Mouse (Mus musculus): ENCODE results near the gene Ccdc134. TPM values are rescaled to one million over a fixed set of nuclear protein-coding genes. Genes with fewer than 3 reads are reported as not detected.

Ccdc134 gene
- polyA plus RNA-seq, 1 experiment from 2014 or later, result 22.3 TPM

DNA sequence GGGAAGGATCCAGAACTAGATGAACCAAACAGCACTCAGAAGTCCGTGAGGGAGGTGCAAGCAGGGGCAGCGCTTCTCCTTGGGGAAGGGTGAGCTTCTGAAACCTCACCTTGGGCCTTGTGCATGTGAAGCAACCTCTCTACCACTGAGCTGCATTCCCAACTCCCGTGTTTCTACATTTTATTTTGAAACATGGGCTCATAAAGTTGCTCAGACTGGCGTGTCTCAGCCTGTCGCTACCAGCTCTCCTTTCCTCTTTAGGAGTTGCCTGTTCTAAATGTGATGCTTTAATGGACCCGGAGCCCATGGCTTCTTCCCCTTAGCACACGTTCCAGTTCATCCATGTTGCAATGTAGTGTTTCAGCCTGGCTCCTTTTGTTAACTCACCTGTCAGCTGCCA, 24.7 kb downstream of the Ccdc134 start:
- H3K4me2 ChIP-seq (ENCODE audit: low read depth, severe bottlenecking), result no peak overlapping the region
- 81% methylated on average over 7 of the region's 7 CpGs for WGBS
- no peak for DNase-seq (ENCODE audit: low spot score)
- peaks cover 8% of the 10 kb centered on the region for H3K4me1 ChIP-seq (ENCODE audit: control insufficient read depth, insufficient read depth, low read length)
- no peaks in the 10 kb centered on the region for H3K27me3 ChIP-seq (ENCODE audit: control insufficient read depth, insufficient read depth, low read length)
- no peaks in the 10 kb centered on the region for H3K9me3 ChIP-seq (ENCODE audit: control insufficient read depth, low read length)
- no peak overlapping the region for H3K9ac ChIP-seq (ENCODE audit: low read length)
- H3K36me3 ChIP-seq (ENCODE audit: control insufficient read depth, insufficient read depth, low read length), result no peaks in the 10 kb centered on the region
- ATAC-seq (ENCODE audit: insufficient number of reproducible peaks, low FRiP score, low TSS enrichment, low read depth), result no peak
- no peak overlapping the region for H3K4me3 ChIP-seq (ENCODE audit: low read depth, low read length)
- no peak overlapping the region for H3K27ac ChIP-seq (replicated peaks; ENCODE audit: low read depth, low read length)

DNA sequence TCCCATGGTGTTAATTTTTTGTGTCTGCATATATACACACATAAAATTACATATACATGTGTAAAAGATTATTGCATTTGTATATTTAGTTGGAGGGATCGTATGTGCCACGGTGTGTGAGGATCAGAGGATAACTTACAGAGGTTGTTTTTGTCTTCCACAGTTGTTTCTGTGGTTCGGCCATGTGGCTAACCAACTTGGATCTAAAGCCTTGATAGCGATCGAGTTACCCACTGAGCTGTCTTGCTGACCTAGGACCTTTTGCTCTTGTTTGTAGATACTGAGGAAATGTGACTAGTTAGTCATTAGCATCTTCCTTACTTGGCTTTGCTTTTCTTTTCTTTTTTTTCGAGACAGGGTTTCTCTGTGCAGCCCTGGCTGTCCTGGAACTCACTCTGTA, 28.6 kb downstream of the Ccdc134 start:
- Histone ChIP-seq H3K27me3 (ENCODE audit: control insufficient read depth, insufficient read depth, low read length) (no peaks in the 10 kb centered on the region), H3K4me3 (ENCODE audit: low read depth, low read length) (no peak overlapping the region), H3K36me3 (ENCODE audit: control insufficient read depth, insufficient read depth, low read length) (no peaks in the 10 kb centered on the region), H3K9ac (ENCODE audit: low read length) (no peak overlapping the region), H3K4me1 (ENCODE audit: control insufficient read depth, insufficient read depth, low read length) (peaks cover 9% of the 10 kb centered on the region; the same call in 1 of the 2 replicates), H3K9me3 (ENCODE audit: control insufficient read depth, low read length) (no peaks in the 10 kb centered on the region), H3K4me2 (ENCODE audit: low read depth, severe bottlenecking) (no peak overlapping the region), H3K27ac (replicated peaks; ENCODE audit: low read depth, low read length) (no peak overlapping the region)
- no peak for DNase-seq (ENCODE audit: low spot score)
- no peak for ATAC-seq (ENCODE audit: insufficient number of reproducible peaks, low FRiP score, low TSS enrichment, low read depth)
- WGBS, result 93% methylated on average over 6 of the region's 6 CpGs

DNA sequence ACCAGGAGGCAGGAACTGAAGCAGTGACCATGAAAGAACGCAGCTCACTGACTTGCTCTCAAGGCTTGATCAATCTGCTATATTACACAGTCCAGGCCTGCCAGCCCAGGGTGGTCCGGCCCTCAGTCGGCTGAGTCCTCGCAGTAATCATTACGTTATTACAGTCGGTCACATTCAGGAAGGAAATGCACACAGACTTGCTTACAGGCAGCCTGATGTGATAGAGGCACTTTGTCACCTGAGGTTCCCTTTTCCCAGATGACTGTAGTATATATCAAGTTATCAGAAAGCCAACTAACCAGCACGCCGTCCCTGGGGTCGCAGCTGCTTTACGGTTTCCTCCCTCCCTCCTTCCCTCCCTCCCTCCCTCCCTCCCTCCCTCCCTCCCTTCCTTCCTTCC, 29.2 kb downstream of the Ccdc134 start:
- no peak overlapping the region for H3K27ac ChIP-seq (replicated peaks; ENCODE audit: low read depth, low read length)
- DNase-seq (ENCODE audit: low spot score), result no peak
- H3K9me3 ChIP-seq (ENCODE audit: control insufficient read depth, low read length), result no peaks in the 10 kb centered on the region
- 82% methylated on average over 10 of the region's 10 CpGs for WGBS
- peaks cover 13% of the 10 kb centered on the region; the same call in 1 of the 2 replicates for H3K4me1 ChIP-seq (ENCODE audit: control insufficient read depth, insufficient read depth, low read length)
- ATAC-seq (ENCODE audit: insufficient number of reproducible peaks, low FRiP score, low TSS enrichment, low read depth), result no peak
- H3K27me3 ChIP-seq (ENCODE audit: control insufficient read depth, insufficient read depth, low read length), result no peaks in the 10 kb centered on the region
- H3K36me3 ChIP-seq (ENCODE audit: control insufficient read depth, insufficient read depth, low read length), result no peaks in the 10 kb centered on the region
- no peak overlapping the region for H3K9ac ChIP-seq (ENCODE audit: low read length)
- no peak overlapping the region for H3K4me2 ChIP-seq (ENCODE audit: low read depth, severe bottlenecking)
- H3K4me3 ChIP-seq (ENCODE audit: low read depth, low read length), result no peak overlapping the region

DNA sequence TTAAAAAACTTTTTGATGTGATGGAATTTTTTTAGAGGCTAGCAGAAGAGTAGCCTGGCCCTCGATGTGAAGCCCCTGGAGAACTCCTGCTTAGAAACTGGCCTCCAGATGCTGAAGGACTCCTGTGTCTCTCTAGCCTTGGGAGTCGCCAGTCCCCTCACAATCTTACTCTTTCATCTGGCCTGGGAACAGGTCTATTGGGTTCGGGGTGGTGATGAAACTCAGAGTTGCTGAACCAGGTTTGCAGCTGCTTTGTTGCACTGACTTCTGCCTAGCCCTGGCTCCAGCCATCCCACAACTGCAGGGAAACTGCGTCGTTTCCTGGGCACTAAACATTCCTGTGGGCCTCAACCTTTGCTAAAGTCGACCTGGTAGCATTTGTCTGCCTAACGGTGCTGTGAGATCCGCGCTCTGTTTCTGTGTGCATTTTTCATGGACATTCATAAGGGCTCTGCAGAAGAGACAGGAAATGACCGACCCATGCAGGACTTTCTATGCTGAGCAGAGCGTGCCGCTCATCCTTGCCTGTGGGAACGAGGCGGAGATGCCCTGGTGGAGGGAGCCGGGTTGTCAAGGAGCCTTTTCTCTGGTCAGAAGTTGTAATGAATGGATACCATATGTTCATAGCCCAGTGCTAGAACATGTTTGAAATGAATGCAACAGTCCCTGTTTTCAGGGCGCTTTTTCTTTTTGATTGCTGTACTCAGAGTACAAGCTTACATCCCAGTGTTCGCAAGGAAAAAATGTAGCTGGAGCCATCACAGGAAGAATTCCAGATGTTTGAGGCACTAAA, 30.7 kb downstream of the Ccdc134 start:
- no peak for ATAC-seq (ENCODE audit: insufficient number of reproducible peaks, low FRiP score, low TSS enrichment, low read depth)
- no peak overlapping the region for H3K4me2 ChIP-seq (ENCODE audit: low read depth, severe bottlenecking)
- H3K36me3 ChIP-seq (ENCODE audit: control insufficient read depth, insufficient read depth, low read length), result no peaks in the 10 kb centered on the region
- no peak for DNase-seq (ENCODE audit: low spot score)
- H3K27me3 ChIP-seq (ENCODE audit: control insufficient read depth, insufficient read depth, low read length), result no peaks in the 10 kb centered on the region
- H3K9me3 ChIP-seq (ENCODE audit: control insufficient read depth, low read length), result no peaks in the 10 kb centered on the region
- 55% methylated on average over 17 of the region's 17 CpGs for WGBS
- H3K4me1 ChIP-seq (ENCODE audit: control insufficient read depth, insufficient read depth, low read length), result peaks cover 10% of the 10 kb centered on the region; the same call in 1 of the 2 replicates
- H3K9ac ChIP-seq (ENCODE audit: low read length), result 0 out of 2 replicates have a peak overlapping the region, but pooled peaks have one; percentile 14
- H3K27ac ChIP-seq (replicated peaks; ENCODE audit: low read depth, low read length), result no peak overlapping the region; the same call in 1 of the 2 replicates
- no peak overlapping the region for H3K4me3 ChIP-seq (ENCODE audit: low read depth, low read length)

DNA sequence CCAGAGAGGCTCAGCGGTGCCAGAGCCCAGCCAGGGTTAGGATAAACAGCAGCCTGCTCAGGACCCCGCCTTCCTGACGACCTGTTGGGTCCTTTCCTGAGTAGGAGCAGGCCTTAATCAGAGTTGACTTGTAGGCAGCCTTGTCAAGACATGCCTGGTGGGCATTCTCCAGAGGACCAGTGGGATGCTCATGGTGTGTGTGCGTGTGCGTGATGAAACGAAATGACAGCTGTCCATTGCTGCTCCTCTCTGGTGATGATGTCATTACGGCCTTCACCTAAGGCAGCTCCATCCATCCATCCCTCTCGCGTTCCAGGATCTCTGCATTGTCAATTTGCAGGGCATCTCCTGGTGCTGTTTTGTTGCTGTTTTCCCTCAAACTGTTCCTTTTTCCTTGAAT, 31.7 kb downstream of the Ccdc134 start:
- no peak overlapping the region for H3K4me3 ChIP-seq (ENCODE audit: low read depth, low read length)
- no peak overlapping the region for H3K27ac ChIP-seq (replicated peaks; ENCODE audit: low read depth, low read length)
- no peaks in the 10 kb centered on the region for H3K27me3 ChIP-seq (ENCODE audit: control insufficient read depth, insufficient read depth, low read length)
- no peak for DNase-seq (ENCODE audit: low spot score)
- no peaks in the 10 kb centered on the region for H3K36me3 ChIP-seq (ENCODE audit: control insufficient read depth, insufficient read depth, low read length)
- no peak overlapping the region for H3K9ac ChIP-seq (ENCODE audit: low read length)
- peaks cover 13% of the 10 kb centered on the region; the same call in 1 of the 2 replicates for H3K4me1 ChIP-seq (ENCODE audit: control insufficient read depth, insufficient read depth, low read length)
- ATAC-seq (ENCODE audit: insufficient number of reproducible peaks, low FRiP score, low TSS enrichment, low read depth), result no peak
- no peaks in the 10 kb centered on the region for H3K9me3 ChIP-seq (ENCODE audit: control insufficient read depth, low read length)
- H3K4me2 ChIP-seq (ENCODE audit: low read depth, severe bottlenecking), result no peak overlapping the region
- 85% methylated on average over 9 of the region's 9 CpGs for WGBS

DNA sequence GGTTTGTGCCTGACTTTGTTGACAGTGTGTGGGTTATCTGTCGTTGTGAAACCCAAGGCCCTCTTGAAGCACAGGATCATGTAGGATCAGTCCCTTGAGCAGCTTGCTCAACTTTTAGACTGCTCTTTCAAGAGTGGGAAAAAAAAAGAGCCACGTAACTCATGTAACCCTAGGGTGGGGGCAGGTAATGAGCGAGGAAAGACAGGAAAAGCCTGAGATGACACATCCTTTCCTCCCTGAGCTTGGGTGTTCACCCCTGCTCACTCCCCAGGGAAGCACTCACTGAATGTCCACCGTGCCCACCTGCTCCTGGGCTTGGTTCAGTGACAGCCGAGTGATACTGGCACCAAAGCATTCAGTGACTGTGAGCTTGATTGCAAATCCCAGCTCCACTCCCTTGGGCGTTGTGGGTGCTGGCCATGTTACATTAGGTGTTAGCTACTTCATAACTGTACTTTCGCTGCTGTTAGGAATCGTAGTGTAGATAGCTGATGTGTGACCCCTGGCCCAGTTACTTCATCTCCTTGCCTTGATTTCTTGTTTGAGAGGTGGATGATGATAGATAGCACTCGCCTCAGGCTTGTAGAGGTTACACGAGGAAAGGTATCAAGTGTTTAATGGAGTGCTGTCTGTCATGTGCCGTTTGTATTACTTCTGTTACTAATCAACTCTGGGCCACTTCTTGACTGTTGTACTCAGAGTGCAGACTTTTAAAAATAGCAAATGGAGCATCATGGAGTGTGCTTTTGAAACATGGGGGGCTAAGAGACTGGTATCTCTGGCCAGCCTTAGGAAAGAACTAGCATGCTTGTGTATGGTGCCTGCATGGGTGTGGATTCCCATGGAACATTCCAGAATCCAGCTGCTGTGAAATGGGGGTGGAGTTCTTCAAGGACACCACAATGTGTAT, 33.3 kb downstream of the Ccdc134 start:
- H3K27me3 ChIP-seq (ENCODE audit: control insufficient read depth, insufficient read depth, low read length), result no peaks in the 10 kb centered on the region
- no peak for ATAC-seq (ENCODE audit: insufficient number of reproducible peaks, low FRiP score, low TSS enrichment, low read depth)
- peaks cover 18% of the 10 kb centered on the region for H3K4me1 ChIP-seq (ENCODE audit: control insufficient read depth, insufficient read depth, low read length)
- WGBS, result 79% methylated on average over 11 of the region's 11 CpGs
- H3K9me3 ChIP-seq (ENCODE audit: control insufficient read depth, low read length), result no peaks in the 10 kb centered on the region
- H3K9ac ChIP-seq (ENCODE audit: low read length), result no peak overlapping the region
- peak overlapping the region; percentile 2; the same call in 1 of the 2 replicates for H3K27ac ChIP-seq (replicated peaks; ENCODE audit: low read depth, low read length)
- no peak overlapping the region for H3K4me2 ChIP-seq (ENCODE audit: low read depth, severe bottlenecking)
- no peaks in the 10 kb centered on the region for H3K36me3 ChIP-seq (ENCODE audit: control insufficient read depth, insufficient read depth, low read length)
- no peak overlapping the region for H3K4me3 ChIP-seq (ENCODE audit: low read depth, low read length)
- DNase-seq (ENCODE audit: low spot score), result no peak

DNA sequence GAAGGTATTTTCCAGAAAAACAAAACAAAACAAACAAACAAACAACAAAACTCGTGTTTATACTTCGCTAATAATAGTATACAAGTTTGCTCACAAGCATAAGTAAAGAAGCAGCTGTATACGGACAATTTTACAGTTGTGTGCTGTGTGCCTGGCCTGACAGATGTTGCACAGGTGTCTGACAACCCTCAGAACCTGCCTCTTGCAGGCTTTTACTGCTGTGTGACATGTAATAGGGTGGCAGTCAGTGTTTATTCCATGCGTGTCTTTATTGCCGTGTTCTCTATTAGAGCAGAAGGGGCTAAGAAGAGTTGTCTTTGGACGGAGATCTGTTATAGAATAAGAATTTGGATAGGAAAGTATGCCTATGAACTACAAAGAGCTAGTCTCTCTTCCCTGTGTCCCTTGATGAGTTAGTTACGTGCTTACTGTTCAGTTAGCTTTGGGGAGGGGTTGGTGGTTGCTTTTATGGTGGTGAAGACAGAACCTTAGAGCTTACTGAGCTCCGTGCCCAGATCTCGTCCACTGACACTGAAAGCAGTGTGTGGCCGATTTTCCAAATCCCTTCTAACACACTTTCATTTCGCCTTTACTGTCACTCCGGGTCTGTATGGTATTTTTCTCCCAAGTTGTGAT, 34.4 kb downstream of the Ccdc134 start:
- Histone ChIP-seq H3K36me3 (ENCODE audit: control insufficient read depth, insufficient read depth, low read length) (no peaks in the 10 kb centered on the region), H3K4me3 (ENCODE audit: low read depth, low read length) (no peak overlapping the region), H3K27me3 (ENCODE audit: control insufficient read depth, insufficient read depth, low read length) (no peaks in the 10 kb centered on the region), H3K9me3 (ENCODE audit: control insufficient read depth, low read length) (no peaks in the 10 kb centered on the region), H3K27ac (replicated peaks; ENCODE audit: low read depth, low read length) (no peak overlapping the region), H3K4me1 (ENCODE audit: control insufficient read depth, insufficient read depth, low read length) (peaks cover 28% of the 10 kb centered on the region), H3K9ac (ENCODE audit: low read length) (no peak overlapping the region), H3K4me2 (ENCODE audit: low read depth, severe bottlenecking) (no peak overlapping the region)
- 78% methylated on average over 12 of the region's 12 CpGs for WGBS
- ATAC-seq (ENCODE audit: insufficient number of reproducible peaks, low FRiP score, low TSS enrichment, low read depth) (no peak), DNase-seq (ENCODE audit: low spot score) (no peak)

DNA sequence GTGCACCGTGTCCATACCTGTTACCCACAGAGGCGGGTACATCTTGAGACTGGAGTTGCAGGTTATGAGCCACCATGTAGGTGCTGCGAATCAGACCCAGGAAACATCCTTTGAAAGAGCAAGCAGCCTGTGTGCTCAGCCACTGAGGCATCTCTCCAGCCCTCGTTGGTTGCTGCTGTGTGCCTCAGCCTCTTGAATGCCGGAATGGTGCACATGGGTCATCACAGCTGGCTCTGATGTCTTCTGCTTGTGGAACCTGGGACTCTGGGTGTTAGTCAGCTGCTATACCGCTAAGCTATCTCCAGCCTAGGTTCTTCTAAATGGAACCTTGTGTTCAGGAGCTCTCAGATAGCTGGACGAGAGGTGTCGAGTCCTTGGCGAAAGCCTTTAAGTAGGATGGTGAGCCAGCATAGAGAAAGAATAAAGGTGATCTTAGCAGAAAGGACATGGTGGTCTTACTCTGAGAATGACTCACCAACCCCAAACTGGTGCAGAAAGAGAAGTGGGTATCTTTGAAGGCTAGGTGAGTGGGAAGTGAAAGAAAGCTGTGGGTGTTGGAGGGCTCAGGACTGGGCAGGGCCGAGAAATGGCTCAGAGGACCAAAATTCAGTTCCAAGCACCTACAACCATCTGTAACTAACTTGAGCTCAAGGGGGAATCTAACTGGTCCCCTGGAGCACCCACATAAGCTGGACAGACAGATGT, 35.8 kb downstream of the Ccdc134 start:
- Histone ChIP-seq H3K4me1 (ENCODE audit: control insufficient read depth, insufficient read depth, low read length) (peaks cover 26% of the 10 kb centered on the region), H3K4me2 (ENCODE audit: low read depth, severe bottlenecking) (no peak overlapping the region), H3K27me3 (ENCODE audit: control insufficient read depth, insufficient read depth, low read length) (no peaks in the 10 kb centered on the region), H3K27ac (replicated peaks; ENCODE audit: low read depth, low read length) (no peak overlapping the region), H3K36me3 (ENCODE audit: control insufficient read depth, insufficient read depth, low read length) (no peaks in the 10 kb centered on the region), H3K9me3 (ENCODE audit: control insufficient read depth, low read length) (no peaks in the 10 kb centered on the region), H3K9ac (ENCODE audit: low read length) (no peak overlapping the region), H3K4me3 (ENCODE audit: low read depth, low read length) (no peak overlapping the region)
- ATAC-seq (ENCODE audit: insufficient number of reproducible peaks, low FRiP score, low TSS enrichment, low read depth) (no peak), DNase-seq (ENCODE audit: low spot score) (no peak)
- WGBS, result 85% methylated on average over 10 of the region's 10 CpGs

All from limb, embryonic 11.5 days (tissue).